Mouse (Mus musculus): ENCODE measurements around the gene Crybg1.

DNA sequence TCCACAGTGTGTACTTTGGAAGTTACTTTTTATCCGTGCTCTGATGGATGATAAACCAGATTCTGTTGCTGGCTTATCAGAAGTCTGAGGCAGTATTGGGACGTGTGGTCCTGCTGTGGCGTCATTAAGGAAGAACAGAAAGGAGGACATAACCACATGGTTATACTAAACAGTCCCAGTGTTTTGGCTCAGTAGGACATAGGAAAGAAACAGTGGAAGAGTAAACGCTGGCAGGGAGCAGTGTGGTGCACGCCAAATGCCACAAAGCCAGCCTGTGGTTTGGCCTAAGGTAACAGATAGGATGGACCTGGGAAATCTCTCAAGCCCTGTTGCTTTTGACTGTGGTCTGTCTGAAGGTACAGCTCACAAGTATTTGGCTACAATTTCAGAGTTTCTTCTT, 220.1 kb downstream of the Crybg1 start:
- TF ChIP-seq CHD2 (IDR thresholded peaks at IDR 0.05; ENCODE audit: low read depth, low read length) (no peak), ZC3H11A (IDR thresholded peaks at IDR 0.05; ENCODE audit: borderline replicate concordance, low read depth, low read length) (no peak), MAFK (IDR thresholded peaks at IDR 0.05; ENCODE audit: insufficient read depth, low read depth, low read length) (no peak)
